Mouse (Mus musculus) hindbrain, embryonic 11.5 days (tissue): Measurements from ENCODE around the gene Mtr. TPM values are rescaled to one million over a fixed set of nuclear protein-coding genes. Genes with fewer than 3 reads are reported as not detected.

Experiments
- ATAC-seq: fragments of 200-750 bp; cut with Nextera tagmentation; 2 replicates; pipeline ENCODE4 v1.8.0; 2017; ENCODE audit warnings: mild to moderate bottlenecking, moderate TSS enrichment, moderate library complexity; ENCODE audit not compliant: low FRiP score
- DNase-seq: peaks from one replicate; pipeline ENCODE4 v3.0.0-alpha.2; 2015; ENCODE audit warnings: low spot score
- H3K27ac ChIP-seq: fragments of 300-500 bp; sonication (generic); 2 replicates; pipeline ENCODE4 v1.5.1; 2014; ENCODE audit warnings: mild to moderate bottlenecking, low read depth, low read length
- H3K27me3 ChIP-seq: fragments of 300-500 bp; sonication (generic); 2 replicates; pipeline ENCODE4 v1.6.1; 2014; ENCODE audit warnings: mild to moderate bottlenecking, low read length, moderate library complexity, mixed read lengths; ENCODE audit not compliant: control insufficient read depth, insufficient read depth
- H3K36me3 ChIP-seq: fragments of 300-500 bp; sonication (generic); 2 replicates; pipeline ENCODE4 v1.6.1; 2014; ENCODE audit warnings: mild to moderate bottlenecking, low read length, moderate library complexity, mixed read lengths; ENCODE audit not compliant: control insufficient read depth, insufficient read depth
- H3K4me1 ChIP-seq: fragments of 300-500 bp; sonication (generic); replicated peaks from 2 replicates; pipeline ENCODE4 v1.6.1; 2014; ENCODE audit warnings: low read length, mixed read lengths; ENCODE audit not compliant: control insufficient read depth, insufficient read depth
- H3K4me2 ChIP-seq: fragments of 300-500 bp; sonication (generic); replicated peaks from 2 replicates; pipeline ENCODE4 v1.6.1; 2014; ENCODE audit warnings: mild to moderate bottlenecking, low read depth, low read length
- H3K4me3 ChIP-seq: fragments of 300-500 bp; sonication (generic); 2 replicates; pipeline ENCODE4 v1.5.1; 2014; ENCODE audit warnings: low read depth, low read length
- H3K9ac ChIP-seq: fragments of 300-500 bp; sonication (generic); 2 replicates; pipeline ENCODE4 v1.6.1; 2014; ENCODE audit warnings: low read depth, low read length
- H3K9me3 ChIP-seq: fragments of 300-500 bp; sonication (generic); 2 replicates; pipeline ENCODE4 v1.6.1; 2016; ENCODE audit warnings: low read length; ENCODE audit not compliant: control insufficient read depth
- WGBS: fragments of 180-500 bp; shearing (Covaris S2); extraction: QIAGEN DNeasy Blood & Tissue Kit; methylation state at CpG from one replicate; pipeline ENCODE4 v1.1.7; 2014; 5-methylcytosine and 5-hydroxymethylcytosine counted together
- polyA plus RNA-seq: library from polyadenylated mRNA; unstranded; fragments of >200 nt; fragmentation: Nextera tagmentation; extraction: Ambion mirVana; gene quantifications from 2 replicates; pipeline ENCODE4 v1.2.1, GENCODE M21; 2014

Mtr gene
- polyA plus RNA-seq = 11.4 and 11.5 TPM in 2 replicates

- H3K9ac ChIP-seq = peak within 1 kb of the TSS; percentile 76
- WGBS = under 1% methylated on average over 69 of the region's 69 CpGs
- no peaks in the 10 kb centered on the region for H3K27me3 ChIP-seq
- peak within 1 kb of the TSS; percentile 58 for H3K27ac ChIP-seq
- H3K9me3 ChIP-seq = no peaks in the 10 kb centered on the region
- no peaks in the 10 kb centered on the region for H3K36me3 ChIP-seq
- H3K4me1 ChIP-seq = no peaks in the 10 kb centered on the region
- DNase-seq (peak; percentile 96), ATAC-seq (peak; percentile 100)
- H3K4me3 ChIP-seq = peak within 1 kb of the TSS; percentile 68
- peak within 1 kb of the TSS; percentile 51 for H3K4me2 ChIP-seq
Observed at GRCm38 (mm10) chr13:12257391-12258380, at the start of gene Mtr. TSS of gene Mtr (minus strand) at chr13:12258113.

- DNase-seq (no peak), ATAC-seq (no peak)
- Histone ChIP-seq H3K9ac (no peak overlapping the region), H3K27ac (no peak overlapping the region), H3K4me2 (no peak overlapping the region), H3K4me3 (no peak overlapping the region), H3K36me3 (no peaks in the 10 kb centered on the region), H3K9me3 (no peaks in the 10 kb centered on the region), H3K4me1 (no peaks in the 10 kb centered on the region), H3K27me3 (no peaks in the 10 kb centered on the region)
- WGBS = 75% methylated on average over 4 of the region's 4 CpGs
Observed at GRCm38 (mm10) chr13:12307286-12307685, 49.4 kb upstream of the Mtr start.

- no peaks in the 10 kb centered on the region for H3K4me1 ChIP-seq
Observed at GRCm38 (mm10) chr13:12305540-12305939, 47.6 kb upstream of the Mtr start.

GRCm38 (mm10) chr13:12304991-12305390 lies 47.1 kb upstream of the Mtr start:
- Histone ChIP-seq H3K9ac (no peak overlapping the region), H3K27me3 (no peaks in the 10 kb centered on the region), H3K4me1 (no peaks in the 10 kb centered on the region), H3K4me3 (no peak overlapping the region), H3K36me3 (no peaks in the 10 kb centered on the region), H3K27ac (no peak overlapping the region), H3K9me3 (no peaks in the 10 kb centered on the region), H3K4me2 (no peak overlapping the region)
- 90% methylated on average over 5 of the region's 5 CpGs for WGBS
- ATAC-seq = no peak
- no peak for DNase-seq

More at GRCm38 (mm10) chr13:12305540-12305939, 47.6 kb upstream of the Mtr start:
- Histone ChIP-seq H3K9ac (no peak overlapping the region), H3K27ac (no peak overlapping the region), H3K9me3 (no peaks in the 10 kb centered on the region), H3K4me3 (no peak overlapping the region), H3K4me2 (no peak overlapping the region), H3K27me3 (no peaks in the 10 kb centered on the region), H3K36me3 (no peaks in the 10 kb centered on the region)
- ATAC-seq (no peak), DNase-seq (no peak)
- WGBS = 86% methylated on average over 8 of the region's 8 CpGs

GRCm38 (mm10) chr13:12297777-12298176 lies 39.9 kb upstream of the Mtr start:
- DNase-seq (no peak), ATAC-seq (no peak)
- Histone ChIP-seq H3K4me3 (no peak overlapping the region), H3K4me2 (no peak overlapping the region), H3K36me3 (no peaks in the 10 kb centered on the region), H3K9ac (no peak overlapping the region), H3K27ac (no peak overlapping the region), H3K4me1 (no peaks in the 10 kb centered on the region), H3K27me3 (no peaks in the 10 kb centered on the region), H3K9me3 (no peaks in the 10 kb centered on the region)
- WGBS = 81% methylated on average over 6 of the region's 6 CpGs

GRCm38 (mm10) chr13:12296701-12297100 lies 38.8 kb upstream of the Mtr start:
- peak; percentile 14 for DNase-seq
- Histone ChIP-seq H3K36me3 (no peaks in the 10 kb centered on the region), H3K4me3 (no peak overlapping the region), H3K9ac (no peak overlapping the region), H3K9me3 (no peaks in the 10 kb centered on the region), H3K4me2 (no peak overlapping the region), H3K4me1 (no peaks in the 10 kb centered on the region), H3K27me3 (no peaks in the 10 kb centered on the region), H3K27ac (no peak overlapping the region)
- ATAC-seq = no peak
- 81% methylated on average over 3 of the region's 3 CpGs for WGBS

- Histone ChIP-seq H3K27ac (no peak overlapping the region), H3K9me3 (no peaks in the 10 kb centered on the region), H3K4me3 (no peak overlapping the region), H3K4me2 (no peak overlapping the region), H3K36me3 (no peaks in the 10 kb centered on the region), H3K9ac (no peak overlapping the region), H3K27me3 (no peaks in the 10 kb centered on the region), H3K4me1 (no peaks in the 10 kb centered on the region)
- no peak for DNase-seq
- WGBS = 86% methylated on average over 7 of the region's 7 CpGs
- ATAC-seq = no peak
Observed at GRCm38 (mm10) chr13:12293810-12294209, 35.9 kb upstream of the Mtr start.

GRCm38 (mm10) chr13:12290700-12291099 lies 32.8 kb upstream of the Mtr start:
- no peaks in the 10 kb centered on the region for H3K9me3 ChIP-seq
- H3K36me3 ChIP-seq = no peaks in the 10 kb centered on the region
- no peak overlapping the region for H3K4me2 ChIP-seq
- H3K4me1 ChIP-seq = no peaks in the 10 kb centered on the region
- no peak overlapping the region for H3K27ac ChIP-seq
- no peak overlapping the region for H3K9ac ChIP-seq
- DNase-seq (no peak), ATAC-seq (no peak)
- no peak overlapping the region for H3K4me3 ChIP-seq
- no peaks in the 10 kb centered on the region for H3K27me3 ChIP-seq
- 92% methylated on average over 7 of the region's 7 CpGs for WGBS

- H3K4me3 ChIP-seq = no peak overlapping the region
- H3K9ac ChIP-seq = no peak overlapping the region
- 92% methylated on average over 11 of the region's 11 CpGs for WGBS
- no peak overlapping the region for H3K27ac ChIP-seq
- no peaks in the 10 kb centered on the region for H3K36me3 ChIP-seq
- H3K9me3 ChIP-seq = no peaks in the 10 kb centered on the region
- no peak overlapping the region for H3K4me2 ChIP-seq
- H3K27me3 ChIP-seq = no peaks in the 10 kb centered on the region
- no peak for ATAC-seq
- no peak for DNase-seq
- H3K4me1 ChIP-seq = no peaks in the 10 kb centered on the region
Observed at GRCm38 (mm10) chr13:12284528-12284927, 26.6 kb upstream of the Mtr start.
